Mouse (Mus musculus) monocyte, adult 5-6 weeks (primary cell): ENCODE measurements around the gene Tnip2. TPM values are rescaled to one million over a fixed set of nuclear protein-coding genes. Genes with fewer than 3 reads are reported as not detected.

Experiments used
- ATAC-seq: fragments of 153-309, 156-312 bp; replicated peaks from 2 replicates; pipeline ENCODE4 v1.8.0; 2017; ENCODE audit warnings: mild to moderate bottlenecking; ENCODE audit not compliant: low TSS enrichment, insufficient number of reproducible peaks, severe bottlenecking, poor library complexity, low FRiP score
- total RNA-seq: library from RNA; stranded (forward); fragments of 200-1000, 200-491, 200-594 nt; gene quantifications from 3 replicates; pipeline ENCODE4 v1.2.3, GENCODE M21; 2017

The Tnip2 gene
- total RNA-seq, 1 experiment from 2014 or later, result 78.0 TPM

GRCm38 (mm10) chr5:34480926-34481325, 32.9 kb downstream of the Tnip2 start:
- ATAC-seq, result no peak

- ATAC-seq, result no peak
Observed at GRCm38 (mm10) chr5:34468039-34468775, 45.6 kb downstream of the Tnip2 start.

- no peak for ATAC-seq
Observed at GRCm38 (mm10) chr5:34466648-34467047, 47.1 kb downstream of the Tnip2 start.

- ATAC-seq, result no peak
Observed at GRCm38 (mm10) chr5:34466079-34466478, 47.7 kb downstream of the Tnip2 start.

GRCm38 (mm10) chr5:34461841-34462240, 52.0 kb downstream of the Tnip2 start:
- no peak for ATAC-seq

- no peak for ATAC-seq
Observed at GRCm38 (mm10) chr5:34461294-34461693, 52.5 kb downstream of the Tnip2 start.

GRCm38 (mm10) chr5:34458994-34459393, 54.8 kb downstream of the Tnip2 start:
- no peak for ATAC-seq

GRCm38 (mm10) chr5:34446207-34446606, 67.6 kb downstream of the Tnip2 start:
- ATAC-seq, result no peak

Other genes with a start within 250 kb of the Tnip2 start
- 0.43 to 3.9 TPM (median 0.67 TPM) in 3 replicates for gene Zfyve28, start 225.5 kb downstream of the Tnip2 start, total RNA-seq
- 0.38 TPM in 1 of 3 replicates, not detected in the others for gene Cfap99, start 225.4 kb downstream of the Tnip2 start, total RNA-seq
- gene Rnf4, start 177.7 kb downstream of the Tnip2 start, total RNA-seq, result 155 to 183 TPM (median 179 TPM) in 3 replicates
- 28.6 to 65.7 TPM (median 40.7 TPM) in 3 replicates for gene Fam193a, start 144.1 kb downstream of the Tnip2 start, total RNA-seq
- gene Sh3bp2, start 11.8 kb upstream of the Tnip2 start, total RNA-seq, result 80.1 to 108 TPM (median 88.7 TPM) in 3 replicates
- gene Add1, start 59.7 kb upstream of the Tnip2 start, total RNA-seq, result 174 to 248 TPM (median 209 TPM) in 3 replicates
- gene Mfsd10, start 123.2 kb upstream of the Tnip2 start, total RNA-seq, result 15.7 to 30.7 TPM (median 20.2 TPM) in 3 replicates
- 25.9 to 45.2 TPM (median 38.6 TPM) in 3 replicates for gene Nop14, start 146.2 kb upstream of the Tnip2 start, total RNA-seq
- 2.9 to 12.9 TPM (median 4.2 TPM) in 3 replicates for gene Grk4, start 146.4 kb upstream of the Tnip2 start, total RNA-seq
- 19.1 to 39.8 TPM (median 19.7 TPM) in 3 replicates for gene Htt, start 247.7 kb upstream of the Tnip2 start, total RNA-seq